Comparison of ENCODE assay signal across 8 mouse cellular contexts in genomic region chr19:43524187-43525103, GRCm38 (mm10). TPM values are rescaled to one million over a fixed set of nuclear protein-coding genes. Genes with fewer than 3 reads are reported as not detected.
DNase-seq lines count a peak whose midpoint lies in the region; ATAC-seq and TF ChIP-seq lines count a peak whose summit lies in the region.

Got1 (minus strand) TSS chr19:43524605.

- no peaks in the 10 kb centered on the region for H3K36me3 ChIP-seq in hindbrain, postnatal 0 days (ENCODE audit: insufficient read depth, low read length)

- H3K4me3 ChIP-seq in gastrocnemius, adult 2 months, result peak within 1 kb of the TSS; percentile 89
- peak within 1 kb of the TSS; percentile 76 for H3K4me3 ChIP-seq in hindbrain, postnatal 0 days (ENCODE audit: low read length)
- peak within 1 kb of the TSS; percentile 69 for H3K4me3 ChIP-seq in left cerebral cortex, adult 2 months

- ATAC-seq in common myeloid progenitor, adult 5-6 weeks (replicated peaks; ENCODE audit: low read depth, poor library complexity, severe bottlenecking), result peak; percentile 98
- peak; percentile 100 for ATAC-seq in hindbrain, postnatal 0 days
- peak; percentile 93 for ATAC-seq in megakaryocyte, adult 5-6 weeks (ENCODE audit: poor library complexity, severe bottlenecking)

- peak within 1 kb of the TSS; percentile 96 for H3K27ac ChIP-seq in gastrocnemius, adult 2 months
- H3K27ac ChIP-seq in hindbrain, postnatal 0 days, result peak within 1 kb of the TSS; percentile 88
- H3K27ac ChIP-seq in left cerebral cortex, adult 2 months, result peak within 1 kb of the TSS; percentile 99

- under 1% methylated on average over 58 of the region's 58 CpGs for WGBS in hindbrain, postnatal 0 days

- H3K27me3 ChIP-seq in hindbrain, postnatal 0 days (ENCODE audit: insufficient read depth, low read length), result no peaks in the 10 kb centered on the region

- peak; percentile 99 for DNase-seq in ZHBTc4 (ENCODE audit: low read depth, low spot score)
- DNase-seq in gastrocnemius, adult 2 months, result peak; percentile 97
- peak; percentile 99 for DNase-seq in hindbrain, postnatal 0 days (ENCODE audit: low spot score)
- peak; percentile 94 to 95 for DNase-seq in left cerebral cortex, adult 2 months (ENCODE audit: extremely low spot score in 1 of 2, low spot score in 2 of 2)
- peak; percentile 96 for DNase-seq in right cerebral cortex, adult 2 months (ENCODE audit: low spot score in 2 of 2)
- DNase-seq in urinary bladder, postnatal 14 days (ENCODE audit: low spot score), result peak; percentile 94

- TF ChIP-seq CTCF in gastrocnemius, adult 2 months (IDR thresholded peaks at IDR 0.05), result no peak
- TF ChIP-seq CTCF in hindbrain, postnatal 0 days (IDR thresholded peaks at IDR 0.05; ENCODE audit: low read depth), result no peak
- no peak for TF ChIP-seq CTCF in left cerebral cortex, adult 2 months (IDR thresholded peaks at IDR 0.05)

- H3K4me1 ChIP-seq in hindbrain, postnatal 0 days (ENCODE audit: insufficient read depth, low read length), result peaks cover 6% of the 10 kb centered on the region

- H3K4me2 ChIP-seq in hindbrain, postnatal 0 days (ENCODE audit: low read depth, low read length), result peak within 1 kb of the TSS; percentile 88

- peak within 1 kb of the TSS; percentile 77 for H3K9ac ChIP-seq in hindbrain, postnatal 0 days (replicated peaks; ENCODE audit: low read length)

- H3K9me3 ChIP-seq in hindbrain, postnatal 0 days (ENCODE audit: low read length), result no peaks in the 10 kb centered on the region

- intact Hi-C loops in gastrocnemius, adult 2 months (cut with DNase I), result loop anchor here (10.0 kb wide), 1 partner anchor 1350 kb away; no protein-coding TSS in a partner anchor
- intact Hi-C loops in left cerebral cortex, adult 2 months (cut with DNase I), result loop anchor here (2.0 to 5.0 kb wide), 2 partner anchors 28 to 228 kb away; partner anchors contain the start of genes Cox15 and Cutc

RNA-seq across cellular contexts. Expression of gene Got1, which starts in this region (rescaled TPM):
- 18.0 and 20.6 TPM in 2 replicates for total RNA-seq in common myeloid progenitor, adult 5-6 weeks (2017)
- 100 to 1,000 TPM; 316 to 792 TPM for total RNA-seq in gastrocnemius, adult 2 months (2021)
- 120 and 132 TPM in 2 replicates for total RNA-seq in hindbrain, postnatal 0 days (2014; rRNA removed)
- 134 and 136 TPM in 2 replicates for polyA plus RNA-seq in hindbrain, postnatal 0 days (2015; fragmentation: Nextera tagmentation; extraction: Ambion mirVana)
- 100 to 1,000 TPM; 361 to 390 TPM for total RNA-seq in left cerebral cortex, adult 2 months (2021)
- total RNA-seq in megakaryocyte, adult 5-6 weeks (2015), result 7.5 and 9.0 TPM in 2 replicates
- 4.1 and 5.0 TPM in 2 replicates for total RNA-seq in megakaryocyte, adult 5-6 weeks (2017)

Comparison
In these comparisons a context has a peak if more than half of its experiments do, and no peak if none do; other contexts are left out.
1. Peak in every context shown above with its lines: DNase-seq, ATAC-seq, H3K4me3 ChIP-seq and H3K27ac ChIP-seq.